In genomic region chr7:117842780-117843179, GRCm38 (mm10) we compare ENCODE assay signal across 20 mouse cellular contexts.
DNase-seq lines count a peak whose midpoint lies in the region; ATAC-seq lines count a peak whose summit lies in the region.
"Had no signal": no experiment of that assay in that cellular context is flagged by ENCODE, and none has a peak within 500 bp of the region (broad histone marks: within the 10 kb centered on the region; RNA-seq: fewer than 3 reads in every experiment).

No protein-coding gene starts in this region.

- no peak overlapping the region for H3K4me2 ChIP-seq in hindbrain, embryonic 11.5 days (replicated peaks; ENCODE audit: low read depth, low read length)
- no peak overlapping the region for H3K4me2 ChIP-seq in hindbrain, embryonic 13.5 days
- H3K4me2 ChIP-seq in hindbrain, embryonic 16.5 days (ENCODE audit: low read length): no peak overlapping the region
- H3K4me2 ChIP-seq: embryonic facial prominence, embryonic 12.5 days; midbrain, embryonic 13.5 days; stomach, embryonic 15.5 days had no signal

- 0 out of 2 replicates have a peak, but pooled peaks have one; percentile 25 for ATAC-seq in hindbrain, embryonic 11.5 days (ENCODE audit: low FRiP score)
- no peak for ATAC-seq in hindbrain, embryonic 13.5 days (ENCODE audit: low FRiP score)
- peak; percentile 52; the same call in 1 of the 2 replicates for ATAC-seq in hindbrain, embryonic 16.5 days
- ATAC-seq: activated CD4-positive, CD25-positive, alpha-beta regulatory T cell, adult 4 months; midbrain, embryonic 13.5 days had no signal

- H3K9me3 ChIP-seq in hindbrain, embryonic 11.5 days (ENCODE audit: control insufficient read depth, low read length): no peaks in the 10 kb centered on the region
- H3K9me3 ChIP-seq in hindbrain, embryonic 13.5 days: no peaks in the 10 kb centered on the region
- H3K9me3 ChIP-seq in hindbrain, embryonic 16.5 days (ENCODE audit: control insufficient read depth, low read length): no peaks in the 10 kb centered on the region
- H3K9me3 ChIP-seq: embryonic facial prominence, embryonic 12.5 days; heart, embryonic 10.5 days; midbrain, embryonic 13.5 days; stomach, embryonic 15.5 days had no signal

- H3K9ac ChIP-seq in hindbrain, embryonic 11.5 days (ENCODE audit: low read depth, low read length): no peak overlapping the region
- H3K9ac ChIP-seq in hindbrain, embryonic 13.5 days: no peak overlapping the region
- no peak overlapping the region for H3K9ac ChIP-seq in hindbrain, embryonic 16.5 days (ENCODE audit: low read depth, low read length)
- H3K9ac ChIP-seq: embryonic facial prominence, embryonic 12.5 days; midbrain, embryonic 13.5 days; stomach, embryonic 15.5 days had no signal

- 46% methylated on average over 5 of the region's 5 CpGs for WGBS in hindbrain, embryonic 11.5 days
- 40% methylated on average over 5 of the region's 5 CpGs for WGBS in hindbrain, embryonic 13.5 days
- WGBS in hindbrain, embryonic 16.5 days: 29% methylated on average over 5 of the region's 5 CpGs

- H3K27ac ChIP-seq in hindbrain, embryonic 11.5 days (ENCODE audit: low read depth, low read length): no peak overlapping the region
- no peak overlapping the region for H3K27ac ChIP-seq in hindbrain, embryonic 13.5 days
- H3K27ac ChIP-seq in hindbrain, embryonic 16.5 days (ENCODE audit: low read depth, low read length): no peak overlapping the region
- H3K27ac ChIP-seq: embryonic facial prominence, embryonic 12.5 days; heart, embryonic 10.5 days; midbrain, embryonic 13.5 days; stomach, embryonic 15.5 days had no signal

- H3K36me3 ChIP-seq in hindbrain, embryonic 11.5 days (ENCODE audit: control insufficient read depth, insufficient read depth, low read length): no peaks in the 10 kb centered on the region
- H3K36me3 ChIP-seq in hindbrain, embryonic 13.5 days: no peaks in the 10 kb centered on the region
- no peaks in the 10 kb centered on the region for H3K36me3 ChIP-seq in hindbrain, embryonic 16.5 days (ENCODE audit: control insufficient read depth, insufficient read depth, low read length)
- H3K36me3 ChIP-seq: embryonic facial prominence, embryonic 12.5 days; heart, embryonic 10.5 days; midbrain, embryonic 13.5 days; stomach, embryonic 15.5 days had no signal

- no peak overlapping the region for H3K4me3 ChIP-seq in hindbrain, embryonic 11.5 days (ENCODE audit: low read depth, low read length)
- no peak overlapping the region for H3K4me3 ChIP-seq in hindbrain, embryonic 13.5 days
- H3K4me3 ChIP-seq in hindbrain, embryonic 16.5 days (ENCODE audit: low read length): no peak overlapping the region
- H3K4me3 ChIP-seq: embryonic facial prominence, embryonic 12.5 days; heart, embryonic 10.5 days; midbrain, embryonic 13.5 days; stomach, embryonic 15.5 days had no signal

- no peaks in the 10 kb centered on the region for H3K4me1 ChIP-seq in hindbrain, embryonic 11.5 days (replicated peaks; ENCODE audit: control insufficient read depth, insufficient read depth, low read length)
- peaks cover 9% of the 10 kb centered on the region for H3K4me1 ChIP-seq in hindbrain, embryonic 13.5 days (replicated peaks)
- H3K4me1 ChIP-seq in hindbrain, embryonic 16.5 days (ENCODE audit: control insufficient read depth, insufficient read depth, low read depth, low read length): no peaks in the 10 kb centered on the region
- H3K4me1 ChIP-seq: embryonic facial prominence, embryonic 12.5 days; heart, embryonic 10.5 days; midbrain, embryonic 13.5 days; stomach, embryonic 15.5 days had no signal

- intact Hi-C loops in heart, postnatal 36 days (cut with DNase I): no loop called here

- peak; percentile 38 for DNase-seq in adrenal gland, adult 2 months
- no peak for DNase-seq in adrenal gland, adult 18-20 months (ENCODE audit: low spot score in 2 of 2)
- DNase-seq in hindbrain, embryonic 11.5 days (ENCODE audit: low spot score): no peak
- peak; percentile 43 for DNase-seq in brain, adult 2 months (ENCODE audit: low read depth, low spot score)
- no peak for DNase-seq in heart, postnatal 36 days
- DNase-seq in kidney, adult 18-20 months: no peak
- DNase-seq: gastrocnemius, postnatal 25 days; heart, postnatal 4 days; kidney, adult 2 months; kidney, postnatal 25 days; liver; lung, adult 18-20 months; lung, postnatal 4 days had no signal

- H3K27me3 ChIP-seq in hindbrain, embryonic 11.5 days (ENCODE audit: control insufficient read depth, insufficient read depth, low read length): no peaks in the 10 kb centered on the region
- H3K27me3 ChIP-seq in hindbrain, embryonic 13.5 days: no peaks in the 10 kb centered on the region
- H3K27me3 ChIP-seq in hindbrain, embryonic 16.5 days (replicated peaks; ENCODE audit: control insufficient read depth, insufficient read depth, low read length): no peaks in the 10 kb centered on the region
- H3K27me3 ChIP-seq: embryonic facial prominence, embryonic 12.5 days; midbrain, embryonic 13.5 days; stomach, embryonic 15.5 days had no signal

Comparison
In these comparisons a context has a peak if more than half of its experiments do, and no peak if none do; other contexts are left out.
1. DNase-seq: peak in adrenal gland, adult 2 months (single experiment) and brain, adult 2 months (single experiment); none in adrenal gland, adult 18-20 months (0 of 2), hindbrain, embryonic 11.5 days (single experiment), heart, postnatal 36 days (0 of 2) and kidney, adult 18-20 months (single experiment).